Mouse (Mus musculus) neural tube, embryonic 14.5 days (tissue): Measurements from ENCODE around the gene Nectin1. TPM values are rescaled to one million over a fixed set of nuclear protein-coding genes. Genes with fewer than 3 reads are reported as not detected.
A peak's percentile ranks its signal among the peaks of the same experiment; 100 is the strongest.

Experiments
- ATAC-seq: fragments of 200-750 bp; cut with Nextera tagmentation; 2 replicates; pipeline ENCODE4 v1.8.0; 2017; ENCODE audit warnings: low read depth, mild to moderate bottlenecking, moderate TSS enrichment, moderate library complexity
- H3K27ac ChIP-seq: fragments of 300-500 bp; sonication (generic); 2 replicates; pipeline ENCODE4 v1.5.1; 2014; ENCODE audit warnings: low read depth, mild to moderate bottlenecking, control low read depth, low read length, moderate library complexity, mixed read lengths
- H3K27me3 ChIP-seq: fragments of 300-500 bp; sonication (generic); 2 replicates; pipeline ENCODE4 v1.6.1; 2014; ENCODE audit warnings: low read length; ENCODE audit not compliant: control insufficient read depth, insufficient read depth
- H3K36me3 ChIP-seq: fragments of 300-500 bp; sonication (generic); 2 replicates; pipeline ENCODE4 v1.6.1; 2014; ENCODE audit warnings: low read length, mixed read lengths; ENCODE audit not compliant: control insufficient read depth, insufficient read depth
- H3K4me1 ChIP-seq: fragments of 300-500 bp; sonication (generic); 2 replicates; pipeline ENCODE4 v1.6.1; 2014; ENCODE audit warnings: low read length; ENCODE audit not compliant: control insufficient read depth, insufficient read depth
- H3K4me2 ChIP-seq: fragments of 300-500 bp; sonication (generic); 2 replicates; pipeline ENCODE4 v1.6.1; 2014; ENCODE audit warnings: mild to moderate bottlenecking, low read depth, low read length, control low read depth
- H3K4me3 ChIP-seq: fragments of 300-500 bp; sonication (generic); 2 replicates; pipeline ENCODE4 v1.5.1; 2014; ENCODE audit warnings: low read depth, low read length, control low read depth, mixed read lengths
- H3K9ac ChIP-seq: fragments of 300-500 bp; sonication (generic); replicated peaks from 2 replicates; pipeline ENCODE4 v1.6.1; 2014; ENCODE audit warnings: low read depth, mild to moderate bottlenecking, control low read depth, low read length, mixed read lengths
- H3K9me3 ChIP-seq: fragments of 300-500 bp; sonication (generic); 2 replicates; pipeline ENCODE4 v1.6.1; 2016; ENCODE audit warnings: low read length; ENCODE audit not compliant: control insufficient read depth
- WGBS: fragments of 180-500 bp; shearing (Covaris S2); extraction: QIAGEN DNeasy Blood & Tissue Kit; methylation state at CpG from one replicate; pipeline ENCODE4 v1.1.7; 2014; 5-methylcytosine and 5-hydroxymethylcytosine counted together
- polyA plus RNA-seq: library from polyadenylated mRNA; unstranded; fragments of >200 nt; fragmentation: Nextera tagmentation; extraction: Ambion mirVana; gene quantifications from 2 replicates; pipeline ENCODE4 v1.2.1, GENCODE M21; 2014

Gene Nectin1
- polyA plus RNA-seq, 1 experiment from 2014 or later: 21.1 TPM

DNA sequence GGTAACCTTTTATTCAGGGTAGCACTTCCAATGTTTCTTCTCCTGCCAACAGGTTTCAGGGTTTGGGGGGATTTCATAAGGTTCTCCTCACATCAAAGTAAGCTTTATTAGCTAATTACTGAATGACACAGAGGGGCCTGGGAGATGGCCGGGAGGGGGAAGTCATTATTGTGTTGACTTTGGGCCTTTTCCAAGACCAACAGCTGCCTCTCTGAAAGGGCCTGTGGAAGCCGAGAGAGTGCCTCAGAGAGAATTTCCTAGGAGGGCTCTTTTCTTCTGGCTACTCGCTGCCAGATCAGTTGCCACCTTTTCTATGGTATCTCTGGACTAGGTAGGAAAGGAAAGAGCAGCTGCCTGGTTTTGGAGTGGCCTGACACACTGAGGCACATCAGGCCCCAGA lies 6.5 kb upstream of the Nectin1 start:
- WGBS: 6% methylated on average over 3 of the region's 3 CpGs
- H3K9ac ChIP-seq: no peak overlapping the region
- H3K36me3 ChIP-seq: no peaks in the 10 kb centered on the region
- no peak overlapping the region; the same call in 1 of the 2 replicates for H3K4me2 ChIP-seq
- H3K4me3 ChIP-seq: no peak overlapping the region
- peaks cover 7% of the 10 kb centered on the region for H3K4me1 ChIP-seq
- H3K27me3 ChIP-seq: no peaks in the 10 kb centered on the region
- no peaks in the 10 kb centered on the region for H3K9me3 ChIP-seq
- ATAC-seq: no peak
- no peak overlapping the region for H3K27ac ChIP-seq

DNA sequence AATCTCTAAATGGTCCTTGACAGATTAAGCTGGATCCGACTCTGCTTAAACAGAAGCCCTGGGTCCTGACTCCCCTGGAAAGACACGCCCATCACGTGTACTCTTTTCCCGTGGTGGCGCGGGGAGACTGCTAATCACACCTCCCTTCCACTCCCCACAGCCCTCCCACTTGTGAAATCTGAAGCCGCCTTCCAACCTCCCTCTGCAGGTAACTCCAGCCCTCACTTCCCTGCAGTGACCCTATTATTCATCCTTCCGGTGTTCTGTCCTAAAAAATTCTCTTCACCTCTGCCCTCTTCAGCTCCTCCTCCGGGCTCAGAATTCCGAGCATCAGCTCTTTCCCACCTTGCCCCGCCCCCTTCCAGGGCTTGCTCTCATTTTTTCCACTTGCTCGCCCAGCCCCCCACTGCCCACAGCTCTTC lies 5.9 kb upstream of the Nectin1 start:
- Histone ChIP-seq H3K4me2 (peak overlapping the region; percentile 16; the same call in 1 of the 2 replicates), H3K9me3 (no peaks in the 10 kb centered on the region), H3K27me3 (no peaks in the 10 kb centered on the region), H3K36me3 (no peaks in the 10 kb centered on the region), H3K4me3 (no peak overlapping the region), H3K27ac (no peak overlapping the region), H3K4me1 (peaks cover 10% of the 10 kb centered on the region), H3K9ac (no peak overlapping the region)
- WGBS: 2% methylated on average over 12 of the region's 12 CpGs
- no peak for ATAC-seq

- WGBS: 35% methylated on average over 6 of the region's 6 CpGs
- ATAC-seq: no peak
- H3K4me2 ChIP-seq: no peak overlapping the region; the same call in 1 of the 2 replicates
- no peaks in the 10 kb centered on the region for H3K36me3 ChIP-seq
- H3K4me1 ChIP-seq: peaks cover 10% of the 10 kb centered on the region
- no peak overlapping the region for H3K27ac ChIP-seq
- no peak overlapping the region for H3K9ac ChIP-seq
- no peaks in the 10 kb centered on the region for H3K27me3 ChIP-seq
- no peaks in the 10 kb centered on the region for H3K9me3 ChIP-seq
- H3K4me3 ChIP-seq: no peak overlapping the region
These were observed 5.2 kb upstream of the Nectin1 start for GRCm38 (mm10) chr9:43738480-43739084.

DNA sequence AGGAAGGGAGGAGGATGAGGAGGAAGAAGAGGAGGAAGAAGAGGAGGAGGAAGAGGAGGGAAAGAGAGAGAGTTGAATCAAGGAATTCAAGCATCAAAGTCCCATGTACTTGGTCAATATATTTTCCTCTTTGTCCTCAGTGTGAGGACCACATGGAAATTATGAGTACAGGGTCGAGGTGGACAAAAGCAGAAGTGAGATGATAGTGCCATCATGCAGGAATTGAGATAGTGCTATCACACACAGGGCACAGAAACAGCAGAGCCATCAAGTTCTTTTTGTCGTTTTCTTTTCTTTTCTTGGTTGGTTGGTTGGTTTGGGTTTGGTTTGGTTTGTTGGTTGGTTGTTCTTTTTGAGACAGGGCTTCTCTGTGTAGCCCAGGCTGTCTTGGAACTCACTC lies 2.5 kb upstream of the Nectin1 start:
- Histone ChIP-seq H3K27ac (no peak overlapping the region), H3K27me3 (no peaks in the 10 kb centered on the region), H3K4me1 (peaks cover 10% of the 10 kb centered on the region), H3K9me3 (no peaks in the 10 kb centered on the region), H3K4me3 (no peak overlapping the region), H3K9ac (no peak overlapping the region), H3K36me3 (no peaks in the 10 kb centered on the region), H3K4me2 (no peak overlapping the region)
- WGBS: 88% methylated on average over 2 of the region's 2 CpGs
- ATAC-seq: no peak

DNA sequence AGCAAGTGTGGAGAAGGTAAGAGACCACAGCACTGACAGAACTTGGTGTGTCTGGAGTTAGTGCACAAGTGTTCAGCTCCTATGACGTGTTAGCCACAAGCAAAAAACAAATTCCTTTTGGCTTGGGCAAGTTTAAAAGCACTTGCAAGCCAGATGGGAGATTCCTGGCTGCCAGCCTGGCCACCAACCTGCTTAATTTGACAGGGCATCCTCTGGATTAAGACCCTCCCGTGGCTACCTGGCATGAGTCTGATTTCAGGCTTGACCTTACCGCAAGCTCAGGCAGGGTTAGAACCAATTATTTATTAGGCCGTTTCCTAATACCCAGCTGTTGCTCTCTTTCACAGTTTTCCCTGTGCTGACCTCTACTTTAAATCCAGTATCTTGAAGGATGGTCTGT lies 1.7 kb upstream of the Nectin1 start:
- H3K27ac ChIP-seq: no peak overlapping the region

DNA sequence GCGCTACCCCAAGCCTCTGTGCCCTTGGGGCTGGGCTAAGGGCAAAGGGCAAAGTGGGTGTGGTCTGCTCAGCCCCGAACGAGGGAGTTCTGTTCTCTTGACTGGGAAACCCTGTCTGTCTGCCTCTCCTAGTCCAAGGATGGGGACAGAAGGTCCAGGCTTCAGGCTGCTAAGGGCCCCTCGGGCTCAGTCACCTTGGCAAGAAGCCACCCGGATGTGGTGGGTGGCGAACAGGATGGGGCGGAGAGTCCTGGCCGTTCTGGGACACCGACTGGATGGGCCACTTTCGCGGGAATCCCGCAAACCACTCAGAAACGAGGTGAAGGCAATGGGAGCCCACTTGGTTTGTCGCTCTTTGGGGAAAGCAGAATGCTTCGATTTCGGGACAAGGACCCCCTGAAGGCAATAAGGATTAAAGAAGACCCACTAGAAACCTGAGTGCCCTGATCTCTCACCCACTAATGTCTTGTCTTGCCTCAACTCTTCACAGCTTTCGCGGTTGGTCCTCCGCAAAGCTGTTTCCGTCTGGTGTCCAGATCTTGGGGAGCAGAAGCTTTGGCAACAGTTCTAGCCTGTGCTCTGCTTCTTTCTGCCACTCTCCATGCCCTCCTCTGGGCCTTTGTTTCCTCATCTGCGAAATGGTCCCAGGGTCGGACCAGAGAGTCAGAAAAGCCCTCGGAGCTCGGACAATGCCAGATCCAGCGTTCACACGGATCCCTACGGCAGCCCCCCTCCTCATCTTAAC lies 710 bp upstream of the Nectin1 start:
- 2% methylated on average over 27 of the region's 27 CpGs for WGBS
- Histone ChIP-seq H3K27ac (peak overlapping the region; percentile 95; the same call in 1 of the 2 replicates), H3K4me3 (peak overlapping the region; percentile 95), H3K4me1 (peaks cover 19% of the 10 kb centered on the region), H3K27me3 (no peaks in the 10 kb centered on the region), H3K4me2 (peak overlapping the region; percentile 79), H3K36me3 (no peaks in the 10 kb centered on the region), H3K9ac (peak overlapping the region; percentile 99), H3K9me3 (no peaks in the 10 kb centered on the region)
- ATAC-seq: peak; percentile 8; the same call in 1 of the 2 replicates

More for the DNA sequence above, 1.7 kb upstream of the Nectin1 start:
- Histone ChIP-seq H3K27me3 (no peaks in the 10 kb centered on the region), H3K4me2 (no peak overlapping the region), H3K36me3 (no peaks in the 10 kb centered on the region), H3K9me3 (no peaks in the 10 kb centered on the region), H3K4me1 (peaks cover 16% of the 10 kb centered on the region), H3K9ac (no peak overlapping the region), H3K4me3 (no peak overlapping the region)
- WGBS: 79% methylated on average over 4 of the region's 4 CpGs
- ATAC-seq: no peak

- ATAC-seq: no peak; the same call in 1 of the 2 replicates
These were observed 576 bp downstream of the Nectin1 start for GRCm38 (mm10) chr9:43744138-43744981.

DNA sequence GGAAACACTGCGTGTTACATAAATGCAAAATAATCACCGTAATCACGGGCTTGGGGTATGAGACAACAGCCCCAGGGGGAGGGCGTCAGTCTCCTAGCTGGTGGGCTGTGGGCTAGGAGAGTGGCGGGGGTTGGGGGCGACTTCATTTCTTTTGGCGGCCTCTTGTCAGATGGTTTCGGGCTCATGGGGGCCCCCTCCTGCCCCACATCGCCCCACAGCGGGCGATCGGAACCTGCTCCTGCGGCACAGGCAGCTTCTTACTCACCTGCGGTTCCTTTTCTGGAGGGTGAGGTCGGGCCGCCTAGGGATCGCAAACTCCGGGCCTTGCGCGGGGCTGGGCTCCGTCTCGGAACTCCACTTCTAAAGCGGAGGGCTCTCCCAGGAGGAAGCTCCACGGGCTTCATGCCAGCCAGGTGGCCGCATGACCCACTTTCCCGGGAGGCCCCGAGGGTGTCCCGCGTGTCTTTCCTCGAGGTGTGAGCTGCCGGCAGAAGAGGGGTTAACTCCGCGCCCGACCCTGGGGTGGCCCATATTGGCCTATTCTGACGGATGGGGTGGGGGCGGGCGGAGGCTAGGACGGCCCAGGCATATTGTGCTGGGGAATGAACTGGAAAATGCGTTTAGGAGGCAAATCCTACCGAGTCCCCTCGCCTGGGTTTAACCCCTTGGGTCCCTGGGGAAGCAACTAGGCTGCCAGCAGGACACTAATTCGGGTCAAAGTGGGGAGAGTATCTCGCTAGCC lies 1.4 kb downstream of the Nectin1 start:
- peaks cover 35% of the 10 kb centered on the region for H3K4me1 ChIP-seq
- H3K9ac ChIP-seq: peak overlapping the region; percentile 99
- no peaks in the 10 kb centered on the region for H3K9me3 ChIP-seq
- H3K4me3 ChIP-seq: peak overlapping the region; percentile 95
- under 1% methylated on average over 43 of the region's 43 CpGs for WGBS
- no peaks in the 10 kb centered on the region for H3K36me3 ChIP-seq
- no peak; the same call in 1 of the 2 replicates for ATAC-seq
- H3K27me3 ChIP-seq: no peaks in the 10 kb centered on the region
- H3K27ac ChIP-seq: peak overlapping the region; percentile 95
- H3K4me2 ChIP-seq: peak overlapping the region; percentile 79

More at GRCm38 (mm10) chr9:43744138-43744981, 576 bp downstream of the Nectin1 start:
- Histone ChIP-seq H3K4me1 (peaks cover 28% of the 10 kb centered on the region), H3K9me3 (no peaks in the 10 kb centered on the region), H3K27ac (peak overlapping the region; percentile 95), H3K9ac (peak overlapping the region; percentile 99), H3K36me3 (no peaks in the 10 kb centered on the region), H3K4me2 (peak overlapping the region; percentile 79), H3K27me3 (no peaks in the 10 kb centered on the region), H3K4me3 (peak overlapping the region; percentile 95)
- WGBS: under 1% methylated on average over 47 of the region's 77 CpGs
